Mouse (Mus musculus) neutrophil, adult 5-6 weeks (primary cell): ENCODE results near the gene Rps6kc1. TPM values are rescaled to one million over a fixed set of nuclear protein-coding genes. Genes with fewer than 3 reads are reported as not detected.

ENCODE experiments used
- ATAC-seq: fragments of 151-379, 151-347 bp; 2 replicates; pipeline ENCODE4 v1.8.0; 2017; ENCODE audit warnings: mild to moderate bottlenecking, moderate TSS enrichment; ENCODE audit not compliant: insufficient number of reproducible peaks, poor library complexity, low FRiP score, severe bottlenecking; ENCODE audit errors: extremely low read depth
- total RNA-seq: library from RNA; stranded (forward); fragments of 200-1000 nt; gene quantifications from 2 replicates; pipeline ENCODE4 v1.2.3, GENCODE M21; 2017

The Rps6kc1 gene
- total RNA-seq, 1 experiment from 2014 or later: 11.5 TPM

DNA sequence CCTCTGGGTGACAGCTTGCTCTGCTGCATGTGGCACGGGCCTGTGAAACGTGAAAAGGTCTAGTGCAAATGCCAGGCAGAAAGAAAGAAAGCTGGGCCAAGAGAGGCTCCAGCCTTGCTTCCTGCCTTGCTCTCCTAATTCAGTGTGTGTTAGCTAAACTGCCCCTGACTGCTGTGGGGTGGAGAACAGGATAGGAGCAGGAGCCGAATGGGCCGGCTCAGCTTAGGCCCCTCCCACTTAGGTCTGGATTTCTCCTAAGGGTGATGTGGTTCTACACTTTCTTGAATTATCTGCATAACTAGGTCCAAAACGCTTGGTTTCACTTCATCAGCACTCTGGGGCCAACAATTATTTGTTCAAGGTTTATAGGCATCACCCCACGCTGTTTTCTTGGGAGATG, 119.9 kb downstream of the Rps6kc1 start:
- ATAC-seq: no peak

GRCm38 (mm10) chr1:190790720-190791119, 120.8 kb downstream of the Rps6kc1 start:
- no peak for ATAC-seq

- no peak for ATAC-seq
Measured at GRCm38 (mm10) chr1:190777660-190778059, 133.9 kb downstream of the Rps6kc1 start.

GRCm38 (mm10) chr1:190776260-190776659, 135.3 kb downstream of the Rps6kc1 start:
- no peak for ATAC-seq

GRCm38 (mm10) chr1:190772088-190772885, 139.3 kb downstream of the Rps6kc1 start:
- ATAC-seq: no peak

- no peak for ATAC-seq
Measured at GRCm38 (mm10) chr1:190769748-190770147, 141.8 kb downstream of the Rps6kc1 start.

DNA sequence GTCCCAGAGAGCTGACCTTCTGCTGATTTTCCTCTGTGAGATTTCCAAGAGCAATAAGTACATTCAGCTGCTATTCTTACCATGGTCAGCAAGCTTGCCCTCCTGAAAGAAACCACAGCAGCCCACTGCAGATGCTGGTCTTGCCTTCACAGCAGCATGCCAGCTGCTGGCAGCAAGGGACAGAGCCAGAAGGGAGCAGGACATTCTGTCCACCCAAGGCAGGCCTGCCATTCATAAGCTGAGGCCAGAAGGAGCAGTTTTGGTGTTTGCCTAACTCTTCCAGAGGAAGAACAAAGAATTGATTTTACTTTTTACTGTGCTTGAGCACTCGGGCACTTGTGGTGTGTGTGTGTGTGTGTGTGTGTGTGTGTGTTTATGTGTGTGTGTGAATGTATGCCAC, 143.3 kb downstream of the Rps6kc1 start:
- ATAC-seq: no peak

DNA sequence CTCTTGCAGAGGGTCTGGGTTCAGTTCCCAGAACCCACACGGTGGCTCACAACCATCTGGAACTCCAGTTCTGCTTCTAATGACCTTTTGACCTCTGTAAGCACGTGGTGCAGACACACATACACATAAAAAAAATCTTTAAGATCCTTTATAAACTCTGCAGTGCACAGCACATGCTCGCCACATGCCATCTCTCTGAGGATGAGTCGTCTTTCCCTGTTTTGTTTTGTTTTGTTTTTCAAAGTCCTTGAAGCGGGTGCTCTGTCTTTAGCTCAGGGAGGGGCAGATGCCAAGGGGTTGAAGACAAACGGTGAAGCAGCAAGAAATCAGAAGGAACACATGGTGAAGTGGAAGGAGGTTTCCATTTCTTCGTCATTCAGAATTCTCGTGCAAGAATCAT, 143.9 kb downstream of the Rps6kc1 start:
- ATAC-seq: no peak

DNA sequence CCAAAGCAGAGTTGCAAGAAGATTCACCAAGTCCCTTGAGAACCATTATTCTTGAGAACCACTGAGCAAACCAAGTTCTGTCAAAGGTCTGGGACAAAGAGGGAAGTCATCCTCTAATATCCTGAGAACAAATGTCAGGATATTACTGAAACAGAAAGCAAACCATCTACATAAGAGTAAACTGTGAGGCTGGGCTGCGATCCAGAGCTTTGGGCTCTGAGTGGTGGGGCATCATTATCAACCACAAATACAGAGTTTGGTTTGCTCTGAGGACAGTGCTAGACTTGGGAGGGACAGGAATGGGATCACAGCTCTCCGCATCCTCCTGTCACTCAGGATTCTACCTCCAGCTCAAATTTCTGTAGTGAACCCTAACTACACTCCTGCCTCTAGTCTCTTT, 144.8 kb downstream of the Rps6kc1 start:
- no peak for ATAC-seq

GRCm38 (mm10) chr1:190763756-190764155, 147.8 kb downstream of the Rps6kc1 start:
- ATAC-seq: no peak

- no peak for ATAC-seq
Measured at GRCm38 (mm10) chr1:190761786-190762185, 149.8 kb downstream of the Rps6kc1 start.

DNA sequence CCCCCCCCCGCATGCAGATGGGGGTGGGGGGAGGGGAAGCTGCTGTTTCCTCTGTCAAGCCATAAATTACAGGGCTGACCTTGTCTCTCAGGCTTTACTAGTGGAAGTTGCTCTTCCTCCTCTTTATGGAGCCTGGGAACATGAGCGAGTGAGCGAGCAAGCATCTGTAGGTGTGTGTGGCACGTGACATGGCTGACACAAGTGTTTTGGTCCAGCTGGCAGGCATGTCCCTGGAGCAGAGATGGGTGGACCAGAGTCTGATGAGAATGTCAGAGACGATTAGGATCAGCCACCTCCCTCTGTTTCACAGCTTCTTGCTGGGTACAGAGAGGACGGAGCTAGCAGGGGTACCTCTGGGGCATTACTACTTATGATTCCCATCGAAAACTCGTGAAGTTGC, 153.7 kb downstream of the Rps6kc1 start:
- ATAC-seq: no peak

- no peak for ATAC-seq
Measured at GRCm38 (mm10) chr1:190751794-190752570, 159.6 kb downstream of the Rps6kc1 start.

DNA sequence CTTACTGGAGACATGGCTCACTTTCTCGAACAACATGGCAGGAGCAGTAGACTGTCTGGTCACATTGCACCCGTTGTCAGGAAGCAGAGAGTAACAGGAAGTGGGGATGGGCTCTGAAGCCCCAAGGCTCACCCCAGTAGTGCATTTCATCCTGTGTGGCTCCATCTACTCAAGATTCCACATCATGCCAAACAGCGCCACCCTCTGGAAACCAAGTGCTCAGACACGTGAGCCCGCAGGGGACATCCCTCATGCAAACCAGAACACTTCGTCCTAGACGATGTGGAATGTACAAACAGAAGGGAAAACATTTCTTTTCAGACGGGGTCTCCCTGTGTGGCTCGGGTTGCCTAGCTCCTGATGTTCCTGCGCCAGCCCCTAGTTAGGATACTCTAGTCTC, 162.6 kb downstream of the Rps6kc1 start:
- ATAC-seq: no peak

DNA sequence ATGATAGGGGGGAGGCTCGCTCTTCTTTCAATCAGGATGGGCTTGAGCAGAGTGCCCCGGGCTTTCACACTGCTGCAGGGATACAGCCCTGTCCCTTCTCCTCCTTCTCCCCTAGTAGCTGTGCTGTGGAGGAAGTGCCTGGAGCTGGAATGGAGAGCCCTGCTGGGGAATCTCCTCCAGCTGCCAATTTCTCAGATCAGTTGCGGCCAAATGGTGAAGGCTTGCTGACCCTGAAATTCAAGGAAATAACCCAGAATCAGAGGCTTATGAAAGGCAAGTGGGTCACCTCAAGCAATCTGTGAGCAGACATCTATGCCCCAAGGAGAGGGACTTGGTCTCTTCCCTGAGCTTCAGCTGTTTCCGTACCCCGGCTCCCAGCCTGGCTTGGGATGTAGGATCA, 170.1 kb downstream of the Rps6kc1 start:
- no peak for ATAC-seq

- ATAC-seq: no peak
Measured at GRCm38 (mm10) chr1:190732803-190733202, 178.8 kb downstream of the Rps6kc1 start.

DNA sequence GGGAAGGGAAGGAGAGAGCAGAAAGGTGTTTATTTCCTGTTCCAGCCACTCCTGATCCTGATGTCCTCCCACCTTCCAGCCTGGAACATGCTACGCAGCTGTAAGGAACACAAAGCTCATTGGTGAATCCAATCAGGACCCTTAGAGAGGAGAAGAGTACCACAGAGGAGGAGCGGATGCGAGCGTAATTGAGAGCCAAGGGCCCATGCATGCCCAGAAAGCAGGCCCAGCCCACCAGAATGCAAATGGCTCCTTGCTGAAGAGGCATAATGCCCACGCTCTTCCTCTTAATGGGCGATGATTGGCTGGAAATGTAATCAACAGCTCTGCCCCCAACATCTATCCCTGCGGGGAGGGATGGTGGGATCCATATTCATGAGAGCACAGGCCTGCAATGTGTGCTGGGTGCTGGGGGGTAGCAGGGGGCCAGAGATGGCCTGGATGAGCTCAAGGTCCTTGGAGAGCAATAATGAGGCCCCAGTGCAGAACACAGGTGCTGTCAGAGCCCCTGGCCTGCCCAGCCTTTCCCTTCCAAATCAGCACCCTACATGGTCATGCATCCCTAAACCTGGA, 182.0 kb downstream of the Rps6kc1 start:
- no peak for ATAC-seq

- ATAC-seq: no peak
Measured at GRCm38 (mm10) chr1:190728111-190728651, 183.4 kb downstream of the Rps6kc1 start.

- ATAC-seq: no peak
Measured at GRCm38 (mm10) chr1:190727385-190727784, 184.2 kb downstream of the Rps6kc1 start.
